Mouse (Mus musculus): ENCODE data around the gene Kif24. TPM values are rescaled to one million over a fixed set of nuclear protein-coding genes. Genes with fewer than 3 reads are reported as not detected.

Gene Kif24
- polyA plus RNA-seq, 1 experiment, result 1.6 TPM

DNA sequence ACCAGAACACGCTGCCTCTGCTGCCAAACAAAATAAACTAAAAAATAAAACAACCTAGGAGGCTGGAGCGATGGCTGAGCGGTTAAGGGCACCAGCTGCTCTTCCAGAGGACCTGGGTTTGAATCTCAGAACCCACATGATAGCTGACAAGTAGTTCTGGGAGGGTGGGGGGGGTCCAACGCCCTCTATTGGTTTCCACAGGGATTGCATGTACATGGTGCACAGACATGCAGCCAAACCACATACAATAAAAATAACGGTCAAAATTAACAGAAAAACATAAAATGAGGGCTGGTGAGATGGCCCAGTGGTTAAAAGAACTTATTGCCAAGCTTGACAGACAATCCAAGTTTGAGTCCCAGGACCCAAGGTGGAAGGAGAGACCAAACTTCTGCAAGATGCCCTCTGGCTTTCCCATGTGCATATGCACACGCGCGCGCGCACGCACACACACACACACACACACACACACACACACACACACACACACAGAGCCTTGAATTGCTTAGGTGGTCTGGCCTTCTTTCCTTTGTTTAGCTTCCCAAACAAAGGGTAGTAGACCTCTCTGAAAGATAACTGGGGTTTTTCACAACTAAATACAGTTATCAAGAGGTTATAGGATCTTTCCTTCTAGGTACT is 123.7 kb downstream of the Kif24 start:
- Histone ChIP-seq H3K4me1 (ENCODE audit: control insufficient read depth, insufficient read depth, insufficient read length) (no peaks in the 10 kb centered on the region), H3K36me3 (ENCODE audit: control insufficient read depth, insufficient read depth, low read length) (no peaks in the 10 kb centered on the region), H3K4me3 (ENCODE audit: extremely low read depth, insufficient read depth, insufficient read length) (no peak overlapping the region), H3K27ac (ENCODE audit: insufficient read depth, low read length) (no peak overlapping the region), H3K27me3 (ENCODE audit: control insufficient read depth, insufficient read depth, low read length) (no peaks in the 10 kb centered on the region)
- no peak for DNase-seq (ENCODE audit: low read depth in 1 of 2, low spot score in 2 of 2)
- TF ChIP-seq POLR2A (IDR thresholded peaks at IDR 0.05; ENCODE audit: low read depth, low read length), result no peak
- WGBS, result 90% methylated on average over 11 of the region's 11 CpGs

Other genes starting within 250 kb of the Kif24 start
- 67.6 and 91.4 TPM in 2 replicates for gene Ubap2, start 189.7 kb downstream of the Kif24 start, polyA plus RNA-seq (2012; rRNA removed)
- 35.4 and 44.6 TPM in 2 replicates for gene Dcaf12, start 150.0 kb downstream of the Kif24 start, polyA plus RNA-seq (2012; rRNA removed)
- gene Ubap1, start 115.9 kb downstream of the Kif24 start, polyA plus RNA-seq (2012; rRNA removed), result 13.3 and 18.5 TPM in 2 replicates
- 4.1 and 4.3 TPM in 2 replicates for gene Nudt2, start 264 bp upstream of the Kif24 start, polyA plus RNA-seq (2012; rRNA removed)
- 2.2 and 2.3 TPM in 2 replicates for gene AI464131, start 38.2 kb upstream of the Kif24 start, polyA plus RNA-seq (2012; rRNA removed)
- 0.15 and 0.16 TPM in 2 replicates for gene 1110017D15Rik, start 52.4 kb upstream of the Kif24 start, polyA plus RNA-seq (2012; rRNA removed)
- gene Fam219a, start 104.7 kb upstream of the Kif24 start, polyA plus RNA-seq (2012; rRNA removed), result 16.3 and 23.9 TPM in 2 replicates
- 0.25 and 0.95 TPM in 2 replicates for gene Dnaic1, start 104.9 kb upstream of the Kif24 start, polyA plus RNA-seq (2012; rRNA removed)
- 8.7 and 8.9 TPM in 2 replicates for gene Enho, start 175.4 kb upstream of the Kif24 start, polyA plus RNA-seq (2012; rRNA removed)
- 8.1 and 9.3 TPM in 2 replicates for gene Cntfr, start 232.2 kb upstream of the Kif24 start, polyA plus RNA-seq (2012; rRNA removed)
- 45.0 and 52.1 TPM in 2 replicates for gene Il11ra1, start 235.1 kb upstream of the Kif24 start, polyA plus RNA-seq (2012; rRNA removed)
- 32.8 and 46.9 TPM in 2 replicates for gene Rpp25l, start 248.6 kb upstream of the Kif24 start, polyA plus RNA-seq (2012; rRNA removed)

Data from spleen, adult 2 months (tissue).